Mouse (Mus musculus) midbrain, postnatal 0 days (tissue): Measurements from ENCODE around the gene Zyg11b. TPM values are rescaled to one million over a fixed set of nuclear protein-coding genes. Genes with fewer than 3 reads are reported as not detected.

Experiments used
- ATAC-seq: fragments of 200-750 bp; cut with Nextera tagmentation; 2 replicates; pipeline ENCODE4 v1.8.0; 2017; ENCODE audit warnings: moderate number of reproducible peaks, mild to moderate bottlenecking, moderate TSS enrichment, moderate library complexity; ENCODE audit not compliant: low FRiP score
- DNase-seq: peaks from one replicate; pipeline ENCODE4 v3.0.0-alpha.2; 2015; ENCODE audit warnings: low spot score
- H3K27ac ChIP-seq: fragments of 300-500 bp; sonication (generic); 2 replicates; pipeline ENCODE4 v1.5.1; 2014; ENCODE audit warnings: low read depth, mild to moderate bottlenecking, low read length, mixed read lengths
- H3K27me3 ChIP-seq: fragments of 300-500 bp; sonication (generic); 2 replicates; pipeline ENCODE4 v1.6.1; 2014; ENCODE audit warnings: low read length, control low read depth, mixed read lengths; ENCODE audit not compliant: insufficient read depth
- H3K36me3 ChIP-seq: fragments of 300-500 bp; sonication (generic); 2 replicates; pipeline ENCODE4 v1.6.1; 2014; ENCODE audit warnings: low read length, control low read depth, mixed read lengths; ENCODE audit not compliant: insufficient read depth
- H3K4me1 ChIP-seq: fragments of 300-500 bp; sonication (generic); 2 replicates; pipeline ENCODE4 v1.6.1; 2014; ENCODE audit warnings: mild to moderate bottlenecking, control low read depth, antibody characterized with exemption, low read length, mixed read lengths; ENCODE audit not compliant: insufficient read depth
- H3K4me2 ChIP-seq: fragments of 300-500 bp; sonication (generic); 2 replicates; pipeline ENCODE4 v1.6.1; 2014; ENCODE audit warnings: low read depth, mild to moderate bottlenecking, low read length, mixed read lengths; ENCODE audit not compliant: poor library complexity, severe bottlenecking
- H3K4me3 ChIP-seq: fragments of 300-500 bp; sonication (generic); 2 replicates; pipeline ENCODE4 v1.5.1; 2014; ENCODE audit warnings: low read depth, mild to moderate bottlenecking, low read length, moderate library complexity
- H3K9ac ChIP-seq: fragments of 300-500 bp; sonication (generic); replicated peaks from 2 replicates; pipeline ENCODE4 v1.6.1; 2014; ENCODE audit warnings: mild to moderate bottlenecking, low read length, moderate library complexity, mixed read lengths; ENCODE audit not compliant: poor library complexity, severe bottlenecking
- H3K9me3 ChIP-seq: fragments of 300-500 bp; sonication (generic); 2 replicates; pipeline ENCODE4 v1.6.1; 2016; ENCODE audit warnings: low read length, control low read depth
- CTCF ChIP-seq: IDR thresholded peaks from 2 replicates; pipeline ENCODE4 v1.5.1; 2016; ENCODE audit warnings: antibody characterized with exemption, mild to moderate bottlenecking
- WGBS: fragments of 180-500 bp; shearing (Covaris S2); extraction: QIAGEN DNeasy Blood & Tissue Kit; methylation state at CpG from one replicate; pipeline ENCODE4 v1.1.7; 2014; 5-methylcytosine and 5-hydroxymethylcytosine counted together
- polyA plus RNA-seq: library from polyadenylated mRNA; unstranded; fragments of >200 nt; fragmentation: Nextera tagmentation; extraction: Ambion mirVana; gene quantifications from 2 replicates; pipeline ENCODE4 v1.2.1, GENCODE M21; 2015
- total RNA-seq: library from RNA; depleted of rRNA; stranded (reverse); fragments of >200 nt; gene quantifications from 2 replicates; pipeline ENCODE4 v1.2.3, GENCODE M21; 2014

The Zyg11b gene
- total and polyA plus RNA-seq, 2 experiments from 2014 or later, result 26.0 to 131 TPM

DNA sequence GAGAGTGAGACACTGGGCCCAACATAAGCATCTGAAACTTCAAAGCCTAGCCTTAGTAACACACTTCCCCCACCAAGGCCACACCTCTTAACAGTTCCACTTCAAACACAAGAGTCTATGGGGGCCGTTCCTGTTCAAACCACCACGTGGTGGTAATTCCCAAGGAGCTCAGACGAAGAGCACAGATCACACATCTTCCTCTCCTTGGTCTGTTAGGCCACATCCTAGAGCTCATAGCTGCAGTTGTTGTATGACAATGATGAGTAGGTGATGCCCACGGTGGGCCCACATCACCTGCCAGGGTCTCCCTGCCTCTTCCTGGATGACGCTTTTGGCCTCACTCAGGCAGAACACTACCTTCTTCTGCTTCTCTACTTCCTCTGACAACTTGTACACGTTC is 9.8 kb upstream of the Zyg11b start:
- DNase-seq, result no peak
- no peak overlapping the region for H3K4me2 ChIP-seq
- no peaks in the 10 kb centered on the region for H3K9me3 ChIP-seq
- no peaks in the 10 kb centered on the region for H3K4me1 ChIP-seq
- no peak overlapping the region for H3K4me3 ChIP-seq
- TF ChIP-seq CTCF, result no peak
- H3K27ac ChIP-seq, result no peak overlapping the region
- no peaks in the 10 kb centered on the region for H3K36me3 ChIP-seq
- H3K27me3 ChIP-seq, result no peaks in the 10 kb centered on the region
- WGBS, result 75% methylated on average over 6 of the region's 6 CpGs
- H3K9ac ChIP-seq, result no peak overlapping the region
- ATAC-seq, result no peak

DNA sequence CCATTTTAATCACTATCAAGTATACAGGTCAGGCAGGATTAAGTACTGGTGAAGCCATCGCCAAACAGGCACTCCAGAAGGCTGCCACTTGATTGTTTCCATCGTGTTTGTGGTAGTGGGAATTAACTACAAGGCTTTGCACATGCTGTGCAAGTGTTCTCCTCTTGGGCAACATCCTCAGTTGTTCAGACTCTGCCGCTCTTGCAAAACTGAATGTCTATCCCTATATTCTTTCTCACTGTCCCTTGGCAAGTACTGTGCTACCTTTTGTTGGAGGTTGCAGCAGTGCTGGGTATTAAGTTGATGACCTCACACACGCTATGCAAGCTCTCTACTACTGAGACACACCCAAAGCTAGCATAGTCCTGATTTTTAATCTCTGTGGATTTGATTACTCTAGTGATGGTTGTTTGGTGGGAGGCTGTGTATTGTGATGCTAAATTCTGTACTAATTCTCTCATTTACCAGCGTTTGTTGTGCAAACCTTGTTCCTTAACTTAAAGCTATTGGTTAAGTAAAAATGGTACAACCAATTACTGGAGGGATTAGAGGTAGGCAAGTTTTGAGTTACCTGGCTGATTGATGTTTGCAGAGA is 1.5 kb upstream of the Zyg11b start:
- Histone ChIP-seq H3K4me2 (no peak overlapping the region), H3K27me3 (no peaks in the 10 kb centered on the region), H3K4me3 (no peak overlapping the region), H3K9ac (no peak overlapping the region), H3K36me3 (no peaks in the 10 kb centered on the region), H3K4me1 (peaks cover 5% of the 10 kb centered on the region; the same call in 1 of the 2 replicates), H3K27ac (no peak overlapping the region), H3K9me3 (no peaks in the 10 kb centered on the region)
- ATAC-seq (no peak), DNase-seq (no peak)
- no peak for TF ChIP-seq CTCF
- 77% methylated on average over 5 of the region's 5 CpGs for WGBS

DNA sequence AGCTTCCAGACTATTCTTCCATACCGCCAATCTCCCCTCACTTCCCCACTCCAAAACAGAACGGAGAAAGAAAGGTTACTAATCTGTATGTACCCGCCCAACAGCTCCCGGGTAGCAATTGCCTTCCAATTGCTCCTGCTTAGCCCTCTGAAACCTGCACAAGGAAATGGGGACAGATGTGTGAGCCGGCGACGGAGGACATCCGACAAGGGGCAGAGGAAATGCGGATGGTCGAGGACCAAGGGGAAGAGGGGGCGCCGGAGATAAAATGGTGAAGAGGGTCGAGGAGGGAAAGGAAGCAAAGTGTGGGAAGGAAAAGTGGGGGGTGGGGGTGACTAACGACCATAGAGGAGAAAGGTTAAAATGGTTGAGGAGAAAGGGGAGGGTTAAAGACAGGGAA is 630 bp downstream of the Zyg11b start:
- no peaks in the 10 kb centered on the region for H3K9me3 ChIP-seq
- DNase-seq, result peak; percentile 12
- H3K4me3 ChIP-seq, result peak overlapping the region; percentile 92
- peak overlapping the region; percentile 94 for H3K9ac ChIP-seq
- peaks cover 5% of the 10 kb centered on the region; the same call in 1 of the 2 replicates for H3K4me1 ChIP-seq
- H3K4me2 ChIP-seq, result peak overlapping the region; percentile 64
- no peaks in the 10 kb centered on the region for H3K36me3 ChIP-seq
- ATAC-seq, result no peak
- no peak for TF ChIP-seq CTCF
- peak overlapping the region; percentile 95 for H3K27ac ChIP-seq
- WGBS, result under 1% methylated on average over 14 of the region's 14 CpGs
- no peaks in the 10 kb centered on the region for H3K27me3 ChIP-seq

DNA sequence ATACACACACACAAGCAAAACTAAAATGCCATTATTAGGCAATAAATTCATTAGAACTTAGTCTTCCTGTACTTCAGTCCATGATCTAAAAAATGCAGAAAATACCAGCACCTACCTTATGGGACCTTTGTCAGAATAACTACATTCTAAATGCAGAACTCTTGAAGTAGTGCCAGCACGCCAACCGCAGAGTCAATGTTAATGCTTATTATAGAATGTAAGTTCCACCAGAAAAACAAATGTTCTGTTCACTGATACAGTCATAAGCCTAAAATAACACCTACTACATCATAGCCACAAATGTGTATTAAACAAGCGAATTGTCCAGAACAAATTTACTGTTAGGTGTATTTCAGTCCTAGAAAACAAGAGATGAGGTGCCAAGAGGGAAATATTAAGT is 23.9 kb downstream of the Zyg11b start:
- H3K36me3 ChIP-seq, result no peaks in the 10 kb centered on the region
- H3K4me2 ChIP-seq, result no peak overlapping the region
- H3K4me3 ChIP-seq, result no peak overlapping the region
- ATAC-seq (no peak), DNase-seq (no peak)
- H3K27me3 ChIP-seq, result no peaks in the 10 kb centered on the region
- no peak overlapping the region for H3K27ac ChIP-seq
- no peak overlapping the region for H3K9ac ChIP-seq
- H3K9me3 ChIP-seq, result no peaks in the 10 kb centered on the region
- no peak for TF ChIP-seq CTCF
- no peaks in the 10 kb centered on the region for H3K4me1 ChIP-seq
- 96% methylated on average over 3 of the region's 3 CpGs for WGBS

DNA sequence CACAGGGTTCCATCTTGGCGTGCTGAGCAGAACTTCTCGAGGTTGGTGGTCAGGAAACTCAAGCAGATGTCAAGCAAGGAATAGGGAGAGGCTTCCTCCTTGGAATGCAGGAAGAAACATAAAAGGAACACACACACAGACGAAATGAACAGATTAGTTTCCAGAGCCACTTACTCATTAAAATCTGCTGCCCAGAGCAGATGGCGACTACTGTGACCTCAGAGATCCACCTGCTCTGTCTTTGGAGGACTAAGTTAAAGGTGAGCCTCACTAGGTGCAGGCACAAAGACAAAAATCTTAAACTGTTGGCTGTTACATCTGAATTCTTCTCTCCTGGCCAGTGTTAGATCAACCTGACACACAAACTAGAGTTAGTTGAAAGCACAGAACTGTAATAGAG is 28.6 kb downstream of the Zyg11b start:
- no peak overlapping the region for H3K27ac ChIP-seq
- no peak for DNase-seq
- ATAC-seq, result no peak
- no peak for TF ChIP-seq CTCF
- H3K9ac ChIP-seq, result no peak overlapping the region
- H3K4me3 ChIP-seq, result no peak overlapping the region
- no peaks in the 10 kb centered on the region for H3K4me1 ChIP-seq
- H3K36me3 ChIP-seq, result 0 out of 2 replicates have a peak, but pooled peaks cover 7% of the 10 kb centered on the region
- no peaks in the 10 kb centered on the region for H3K27me3 ChIP-seq
- H3K4me2 ChIP-seq, result no peak overlapping the region
- H3K9me3 ChIP-seq, result no peaks in the 10 kb centered on the region
- 77% methylated on average over 4 of the region's 4 CpGs for WGBS

DNA sequence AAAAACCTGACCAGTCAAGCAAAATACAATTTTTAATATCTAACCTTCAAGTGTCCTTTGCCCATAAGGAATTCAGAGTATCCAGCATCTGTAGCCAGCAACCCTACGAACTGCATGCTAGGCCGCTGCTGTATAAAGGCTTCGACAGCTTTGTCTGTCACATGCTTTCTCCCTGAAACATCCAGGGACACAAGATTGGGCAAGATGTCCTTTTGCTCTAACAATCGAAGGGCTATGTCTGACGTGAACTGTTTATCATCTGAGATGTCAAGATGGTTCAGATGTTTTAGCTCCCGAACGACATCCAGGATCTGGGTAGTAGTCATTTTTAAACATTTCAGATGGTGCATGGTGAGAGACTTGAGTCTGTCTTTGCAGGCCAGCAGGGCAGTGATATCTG is 35.1 kb downstream of the Zyg11b start:
- Histone ChIP-seq H3K4me1 (no peaks in the 10 kb centered on the region), H3K9ac (no peak overlapping the region), H3K4me2 (no peak overlapping the region), H3K4me3 (no peak overlapping the region), H3K9me3 (no peaks in the 10 kb centered on the region), H3K36me3 (peaks cover 33% of the 10 kb centered on the region), H3K27ac (no peak overlapping the region), H3K27me3 (no peaks in the 10 kb centered on the region)
- 97% methylated on average over 7 of the region's 7 CpGs for WGBS
- TF ChIP-seq CTCF, result no peak
- no peak for DNase-seq
- ATAC-seq, result no peak
